Mouse (Mus musculus) activated CD4-positive, CD25-positive, alpha-beta regulatory T cell (primary cell): Measurements from ENCODE around the gene Ago3. TPM values are rescaled to one million over a fixed set of nuclear protein-coding genes. Genes with fewer than 3 reads are reported as not detected.

Source experiments
- polyA plus RNA-seq, 2 experiments: library from polyadenylated mRNA; unstranded; fragments of 100-300 nt; shearing (Covaris generic); gene quantifications; one replicate each; pipeline ENCODE4 v1.2.1; 2017

Ago3 gene
- polyA plus RNA-seq, result 10 to 100 TPM; 13.5 to 28.4 TPM

GRCm38 (mm10) chr4:126429347-126430079 is at the start of gene Ago3:
Gene Ago3 (minus strand): TSS chr4:126429556.

GRCm38 (mm10) chr4:126468285-126468901 is 39.0 kb upstream of the Ago3 start, which contains the start of gene Ago1:
Gene Ago1 (minus strand): TSS chr4:126468583.

DNA sequence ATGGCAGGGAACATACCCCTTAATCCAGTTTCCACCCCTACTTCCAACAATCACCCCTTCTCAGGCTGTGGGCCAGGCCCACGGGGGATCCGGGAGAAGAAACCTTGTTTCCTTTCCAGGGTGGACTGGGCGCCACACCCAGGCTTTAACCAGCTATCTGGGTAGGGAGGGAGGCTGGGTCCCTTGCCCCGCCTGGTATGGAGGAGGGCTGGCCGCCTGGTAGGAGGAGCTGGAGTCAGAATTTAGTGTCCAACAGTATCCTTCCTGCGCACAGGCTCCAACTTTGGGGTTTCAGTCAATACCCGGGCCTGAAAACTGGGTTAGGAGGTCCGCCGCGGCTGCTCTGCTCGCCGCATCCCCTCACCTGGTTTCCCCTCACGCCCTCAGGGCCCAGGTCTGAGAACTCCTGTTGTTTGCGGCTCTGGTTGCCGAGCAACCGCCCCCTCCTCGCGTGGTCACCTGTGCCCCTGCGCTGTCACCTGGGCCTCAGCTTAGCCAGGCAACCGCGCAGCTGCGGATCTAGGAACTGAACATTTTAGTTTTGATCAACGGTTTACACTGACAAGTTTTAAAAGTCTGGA is 104.0 kb downstream of the Ago3 start, which contains the start of gene Tekt2:
Gene Tekt2, minus strand, starts transcription at position 408 of the 581 bp plus-strand sequence.

DNA sequence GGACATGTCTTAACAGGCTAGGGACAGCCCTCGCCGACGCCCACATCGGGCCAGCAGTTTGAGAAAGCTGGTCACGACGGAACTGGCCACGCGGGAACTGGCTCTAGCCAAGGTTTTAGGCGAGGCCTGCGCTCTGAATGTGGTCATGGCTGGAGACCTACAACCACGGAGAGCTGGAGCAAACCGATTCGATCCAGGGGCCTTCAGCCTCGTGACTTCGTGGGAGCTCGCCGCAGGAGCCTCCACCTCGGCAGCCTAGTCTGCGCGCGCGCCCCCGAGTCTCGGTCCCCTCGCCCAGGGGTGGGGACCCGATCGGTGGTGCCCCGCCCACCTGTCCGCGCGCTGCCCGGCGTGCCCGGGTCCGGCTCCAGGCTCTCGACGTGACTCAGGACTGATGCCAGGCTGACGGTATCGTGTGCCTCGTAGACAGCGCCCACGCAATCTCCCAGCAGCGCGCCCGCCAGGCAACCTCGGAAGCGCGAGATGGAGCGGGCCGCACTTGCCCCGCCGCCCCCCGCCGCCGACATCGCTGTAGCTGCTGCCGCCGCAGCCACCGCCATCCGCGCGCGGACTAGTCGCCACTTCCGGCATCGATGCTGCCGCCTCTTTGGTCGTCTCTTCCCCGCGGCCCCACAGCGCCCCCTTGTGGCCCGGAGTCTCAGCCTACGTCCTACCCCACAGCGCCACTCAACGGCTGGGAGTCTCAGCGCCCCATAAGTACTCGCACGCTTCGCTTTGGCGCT is 108.1 kb downstream of the Ago3 start, which contains the start of gene Adprhl2:
Gene Adprhl2, minus strand, starts transcription at position 593 of the 743 bp plus-strand sequence.

DNA sequence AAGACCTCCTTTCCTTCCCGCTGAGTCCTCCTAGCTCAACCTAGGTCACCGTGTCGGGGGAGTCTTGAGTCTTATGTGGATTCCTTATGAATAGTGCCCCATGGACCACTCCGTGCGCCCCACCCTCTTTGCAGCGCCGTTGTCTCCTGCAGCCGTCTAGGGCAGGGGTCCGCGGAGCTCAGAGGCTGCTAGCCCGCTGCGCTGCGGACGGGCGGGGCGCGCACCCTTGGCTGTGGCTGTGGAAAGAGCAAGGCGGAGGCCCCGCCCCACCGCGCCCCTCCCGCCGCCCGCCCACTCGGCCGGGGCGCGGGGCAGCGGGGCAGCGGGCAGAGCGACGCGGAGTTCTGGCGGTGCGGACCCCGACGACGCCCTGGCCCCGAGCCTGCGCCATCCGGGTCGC is 142.9 kb downstream of the Ago3 start, which contains the start of gene Col8a2:
Gene Col8a2, plus strand, starts transcription at position 302 of the 400 bp plus-strand sequence.

Other genes starting within 250 kb of the Ago3 start
- 100 to 1,000 TPM; 213 to 225 TPM for gene Thrap3, start 226.8 kb downstream of the Ago3 start, polyA plus RNA-seq
- 10 to 100 TPM; 28.6 to 70.2 TPM for gene Map7d1, start 173.2 kb downstream of the Ago3 start, polyA plus RNA-seq
- 100 to 1,000 TPM; 102 to 105 TPM for gene Trappc3, start 167.2 kb downstream of the Ago3 start, polyA plus RNA-seq
- gene Col8a2, start 142.8 kb downstream of the Ago3 start, polyA plus RNA-seq, result under 1 TPM; 0.23 to 0.58 TPM
- gene Adprhl2, start 107.9 kb downstream of the Ago3 start, polyA plus RNA-seq, result 10 to 100 TPM; 50.5 to 59.0 TPM
- under 1 TPM; 0.19 to 0.85 TPM for gene Tekt2, start 103.9 kb downstream of the Ago3 start, polyA plus RNA-seq
- gene Ago1, start 39.0 kb upstream of the Ago3 start, polyA plus RNA-seq, result 10 to 100 TPM in 1 of 2 experiments, 1 to 10 TPM in 1; 4.3 to 10.1 TPM
- under 1 TPM; 0.21 to 0.48 TPM for gene Ago4, start 103.9 kb upstream of the Ago3 start, polyA plus RNA-seq
- gene Clspn, start 127.4 kb upstream of the Ago3 start, polyA plus RNA-seq, result 10 to 100 TPM in 1 of 2 experiments, 1 to 10 TPM in 1; 8.4 to 10.6 TPM
- under 1 TPM; 0.07 to 0.12 TPM for gene 5730409E04Rik, start 180.3 kb upstream of the Ago3 start, polyA plus RNA-seq
- gene Psmb2, start 248.1 kb upstream of the Ago3 start, polyA plus RNA-seq, result 100 to 1,000 TPM; 360 to 418 TPM